Mouse (Mus musculus): ENCODE measurements around the gene Nkiras2.

GRCm38 (mm10) chr11:100656458-100656857 lies 37.4 kb downstream of the Nkiras2 start:
- TF ChIP-seq CTCF (IDR thresholded peaks at IDR 0.05; ENCODE audit: borderline replicate concordance, insufficient read depth, low read length) (no peak), POLR2A (IDR thresholded peaks at IDR 0.05; ENCODE audit: low read depth, low read length) (no peak)
